Mouse (Mus musculus) heart, postnatal 0 days (tissue): ENCODE results near the gene Bicd2.

Experiments
- CTCF ChIP-seq: IDR thresholded peaks from 2 replicates; pipeline ENCODE4 v1.5.1; 2016; ENCODE audit warnings: antibody characterized with exemption, control low read depth, low read depth
- EP300 ChIP-seq: IDR thresholded peaks from 2 replicates; pipeline ENCODE4 v1.6.1; 2016; ENCODE audit warnings: antibody characterized with exemption, low read depth

- TF ChIP-seq CTCF: no peak
- no peak for TF ChIP-seq EP300
These were observed 21.0 kb downstream of the Bicd2 start for GRCm38 (mm10) chr13:49362364-49362763.
